Mouse (Mus musculus) gastrocnemius, postnatal 4 days (tissue): ENCODE measurements around the gene Abcc4. TPM values are rescaled to one million over a fixed set of nuclear protein-coding genes. Genes with fewer than 3 reads are reported as not detected.
"Not testable (repeated sequence)": the region's sequence is repeated elsewhere in the genome, so short reads cannot be mapped to it uniquely, and the experiment has no call there.

ENCODE experiments used
- DNase-seq, 2 experiments: peaks; one replicate each; pipeline ENCODE4 v3.0.0; 2021 to 2022; ENCODE audit warnings: low spot score in 2 of 2, mixed read lengths in 2 of 2
- total RNA-seq, 2 experiments: library from RNA; stranded (reverse); gene quantifications; 2 replicates each; pipeline ENCODE4 v1.2.3; 2021

The Abcc4 gene
- total RNA-seq, 2 experiments from 2014 or later = 2.4 to 2.9 TPM

DNA sequence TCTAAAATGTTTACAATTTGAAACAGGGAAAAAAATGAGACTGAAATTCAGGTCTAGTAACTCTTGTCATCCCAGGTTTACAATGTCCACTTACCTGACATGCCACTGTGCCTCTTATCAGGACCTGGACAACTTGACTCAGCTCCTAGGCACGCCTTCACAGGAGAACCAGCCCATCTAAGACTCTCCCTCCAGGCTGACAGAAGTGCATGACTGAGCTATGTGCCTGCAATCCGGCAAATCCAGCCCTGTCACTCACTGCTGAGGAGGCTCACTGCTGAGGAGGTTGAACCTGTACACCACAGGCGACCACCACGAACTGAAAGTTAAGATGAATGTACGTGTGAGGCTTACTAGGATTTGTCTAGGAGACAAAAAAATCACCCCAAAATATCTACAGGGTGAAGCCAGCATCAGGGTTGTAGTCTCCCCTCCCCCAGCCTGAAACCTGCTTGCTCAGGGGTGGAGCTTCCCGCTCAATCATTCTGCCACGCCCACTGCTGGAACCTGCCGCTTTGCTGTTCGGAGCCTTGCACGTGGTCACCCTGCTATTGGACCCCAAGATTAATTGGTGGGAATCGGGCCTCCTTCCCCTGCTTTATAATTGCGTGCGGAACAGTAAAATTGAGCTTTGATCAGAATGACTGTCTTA lies 63.0 kb downstream of the Abcc4 start:
- not testable (repeated sequence) for DNase-seq

DNA sequence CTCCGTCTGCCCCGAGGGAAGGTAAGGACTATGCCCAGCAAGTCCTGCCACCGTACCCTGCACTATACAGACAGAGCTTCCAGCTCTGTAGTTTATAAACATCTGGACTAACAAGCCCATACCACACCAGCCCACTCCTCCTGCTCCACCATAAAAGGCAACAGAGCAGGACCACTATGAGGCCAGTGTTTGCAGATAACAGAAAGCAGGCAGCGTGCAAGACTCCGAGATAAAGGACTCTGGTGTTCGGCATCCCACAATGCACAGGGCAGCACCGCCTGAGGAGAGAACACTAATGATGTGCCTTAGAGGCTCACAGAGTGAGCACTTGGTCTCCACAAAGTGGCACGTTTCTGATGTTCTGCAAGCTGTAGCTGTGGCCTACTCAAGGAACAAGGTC lies 63.9 kb downstream of the Abcc4 start:
- no peak for DNase-seq

DNA sequence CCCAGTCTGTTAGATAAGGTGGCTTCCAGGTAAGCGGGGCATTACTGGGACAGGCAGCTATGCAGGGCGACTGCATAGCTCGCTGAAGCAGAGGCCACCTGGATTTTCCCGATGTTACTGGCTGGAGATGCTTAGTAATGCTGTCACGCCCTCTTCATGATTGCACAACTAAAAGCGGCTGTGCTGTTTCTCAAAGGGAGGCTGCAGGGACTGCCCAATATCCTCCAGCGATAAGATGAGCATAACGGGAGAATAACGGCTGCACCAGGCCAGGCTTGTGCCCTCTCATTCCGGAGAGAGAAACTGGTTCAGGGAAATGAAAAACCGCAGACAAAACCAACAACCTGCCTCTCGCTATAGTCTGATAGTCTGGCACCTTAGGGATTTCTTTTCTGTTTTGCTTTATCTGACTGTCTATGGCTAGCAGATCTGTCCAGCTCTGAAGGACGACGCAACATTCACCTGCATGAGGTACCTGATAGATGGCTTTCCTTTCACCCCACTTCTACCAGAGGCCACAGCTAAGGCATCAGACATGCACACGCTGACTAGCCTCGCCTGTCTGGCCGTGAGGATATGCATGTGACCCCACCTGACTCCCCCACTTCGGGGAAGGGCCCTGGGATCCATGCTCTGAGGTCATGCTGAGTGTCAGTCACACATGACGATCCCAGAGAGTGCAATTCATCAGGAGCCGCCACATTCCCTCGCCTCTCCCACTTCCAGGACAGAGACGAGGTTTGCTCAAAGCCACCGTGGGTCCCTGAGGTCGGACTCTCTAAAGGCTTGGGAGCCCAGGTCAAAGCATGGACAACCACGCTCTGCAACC lies 67.4 kb downstream of the Abcc4 start:
- DNase-seq = no peak

DNA sequence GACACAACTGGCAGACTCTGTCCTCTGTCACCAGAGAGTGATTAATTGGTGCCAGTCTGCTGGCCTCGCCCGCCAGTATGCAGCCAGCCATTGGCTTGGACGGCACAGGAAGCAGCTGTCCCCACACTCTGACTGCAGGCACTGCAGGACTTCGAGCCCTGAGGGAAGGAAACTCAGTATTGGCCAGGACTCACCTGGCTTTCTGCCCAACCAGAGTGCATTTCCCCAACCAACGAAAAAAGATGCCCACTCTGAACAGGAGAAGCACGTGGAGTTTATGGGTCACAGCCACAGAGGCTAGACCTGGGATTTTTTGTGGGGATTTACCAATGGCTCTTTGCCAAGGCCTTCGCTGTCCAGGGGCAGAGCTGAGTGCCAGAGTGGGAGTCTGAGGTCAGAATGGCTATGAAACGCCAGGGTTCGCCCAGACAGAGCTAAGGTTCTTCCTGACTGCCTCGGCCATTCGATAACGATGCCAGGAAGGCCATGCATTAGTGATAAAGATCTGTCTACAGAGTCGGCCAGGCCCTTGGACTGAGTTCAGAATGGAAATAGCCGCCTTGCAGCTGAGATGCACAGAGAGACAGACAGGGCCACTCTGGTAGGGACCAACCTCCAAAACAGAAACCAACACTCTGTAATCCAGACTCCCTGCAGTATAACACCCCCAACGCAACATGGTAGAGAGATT lies 70.4 kb downstream of the Abcc4 start:
- DNase-seq = peak in 1 of 2 experiments; percentile 68

DNA sequence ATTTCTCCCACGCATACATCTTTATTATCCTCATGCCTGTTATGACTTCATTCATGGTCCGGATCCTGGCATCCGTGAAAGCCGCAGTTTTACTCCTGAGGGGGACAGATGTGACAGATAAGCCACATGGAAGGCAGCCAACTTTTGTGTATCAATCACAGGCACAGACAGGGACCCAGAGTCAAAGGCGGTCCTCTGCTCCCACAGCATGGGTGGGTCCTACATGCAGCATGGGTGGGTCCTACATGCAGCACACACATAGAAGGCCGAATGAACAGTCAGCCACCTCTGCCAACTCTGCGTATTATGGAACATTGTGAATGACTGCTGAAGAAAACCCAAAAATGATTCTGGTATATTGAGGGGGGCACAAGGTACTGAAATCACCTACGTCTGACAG lies 76.4 kb downstream of the Abcc4 start:
- DNase-seq = peak in 1 of 2 experiments; percentile 8

DNA sequence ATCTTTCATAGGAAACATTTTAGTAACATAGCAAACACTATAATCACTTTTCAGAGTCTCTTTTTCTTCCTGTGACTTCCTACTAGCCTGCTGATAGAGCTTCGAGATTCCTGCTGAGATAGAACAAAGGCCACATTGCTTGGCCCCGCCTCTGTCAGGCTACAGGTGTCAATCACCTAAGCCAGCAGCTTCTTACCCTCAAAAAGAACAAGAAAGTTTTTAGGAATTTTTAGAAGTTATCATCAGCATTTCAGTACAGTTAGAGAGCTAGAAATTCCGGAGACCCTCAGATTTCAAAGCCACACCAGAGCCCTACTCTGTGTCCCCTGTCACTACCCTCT lies 84.6 kb downstream of the Abcc4 start:
- DNase-seq = no peak

DNA sequence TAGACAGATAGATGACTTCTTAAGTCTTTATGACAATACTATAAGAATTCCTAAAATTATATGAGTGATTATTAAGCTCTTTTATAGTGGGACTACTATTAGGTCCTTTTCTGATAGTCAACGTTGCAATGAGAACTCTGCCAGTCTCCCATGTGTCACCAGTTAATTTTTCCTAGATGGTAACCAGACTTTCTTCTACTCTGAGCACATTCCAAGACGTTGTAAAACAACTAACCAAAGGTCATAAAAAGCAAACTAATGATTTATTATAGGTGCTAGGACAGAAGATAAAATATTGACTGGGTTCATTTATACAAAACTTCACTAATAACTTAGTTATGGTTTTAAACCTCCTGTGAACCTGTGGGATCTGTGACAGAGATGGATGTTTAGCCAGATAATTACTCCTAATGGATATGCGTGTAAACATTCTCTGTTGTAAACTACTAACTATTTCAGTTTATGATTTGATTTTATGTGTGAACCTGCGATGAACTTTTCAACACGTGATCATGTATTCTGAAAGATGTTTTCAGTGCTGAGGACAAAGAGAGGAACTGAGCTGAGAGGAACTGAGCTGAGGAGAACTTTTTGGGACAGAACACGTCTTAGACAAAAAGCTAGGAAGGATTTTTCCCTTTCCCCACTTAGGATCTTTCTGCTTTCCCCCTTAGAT lies 85.1 kb downstream of the Abcc4 start:
- no peak for DNase-seq

DNA sequence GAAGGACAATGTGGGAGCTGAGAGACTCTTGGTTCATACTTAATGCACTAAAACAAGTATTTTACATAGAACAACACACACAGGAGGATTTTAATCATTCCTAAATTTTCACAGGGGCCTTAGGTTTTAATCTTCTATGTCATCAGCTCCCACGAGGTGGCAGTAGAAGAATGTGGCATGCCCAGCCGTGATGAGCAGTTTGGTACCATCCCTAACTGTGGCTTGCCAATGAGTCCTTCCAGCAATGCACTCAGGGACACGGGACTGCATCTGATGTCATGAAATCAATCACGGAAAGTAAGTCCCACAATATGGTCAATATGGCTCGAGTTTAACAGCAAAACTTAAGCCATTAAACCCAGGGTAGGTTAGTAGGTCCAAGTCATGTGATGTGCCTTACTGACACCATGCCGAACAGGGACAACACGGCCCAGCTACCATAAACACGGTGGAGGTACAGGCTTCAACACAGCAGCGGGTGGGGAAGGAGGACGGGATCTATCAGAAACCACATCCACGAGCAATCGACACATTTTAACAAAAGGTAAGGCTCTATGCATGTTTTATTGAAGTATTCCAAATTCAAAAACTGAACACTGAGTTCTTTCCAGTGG lies 89.2 kb downstream of the Abcc4 start:
- DNase-seq = peak in 1 of 2 experiments; percentile 30

DNA sequence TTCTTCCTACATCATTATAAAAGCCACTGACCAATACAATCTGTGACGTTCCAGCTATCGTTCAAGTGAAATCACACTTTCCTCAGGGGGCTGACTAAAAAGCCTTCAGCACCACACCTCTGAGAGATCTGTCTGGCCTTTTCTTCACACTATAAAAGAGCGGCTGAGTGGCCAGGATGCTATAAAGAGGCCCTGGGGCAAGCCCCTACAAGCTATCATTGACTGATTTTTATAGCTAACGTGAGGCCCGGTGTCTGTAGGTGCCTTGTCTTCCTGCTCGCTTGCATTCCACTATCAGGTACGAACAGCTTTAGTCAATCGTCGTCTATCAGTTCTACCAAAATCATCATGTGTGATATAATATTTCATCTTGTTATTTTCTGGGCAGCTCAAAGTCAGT lies 92.3 kb downstream of the Abcc4 start:
- no peak for DNase-seq

DNA sequence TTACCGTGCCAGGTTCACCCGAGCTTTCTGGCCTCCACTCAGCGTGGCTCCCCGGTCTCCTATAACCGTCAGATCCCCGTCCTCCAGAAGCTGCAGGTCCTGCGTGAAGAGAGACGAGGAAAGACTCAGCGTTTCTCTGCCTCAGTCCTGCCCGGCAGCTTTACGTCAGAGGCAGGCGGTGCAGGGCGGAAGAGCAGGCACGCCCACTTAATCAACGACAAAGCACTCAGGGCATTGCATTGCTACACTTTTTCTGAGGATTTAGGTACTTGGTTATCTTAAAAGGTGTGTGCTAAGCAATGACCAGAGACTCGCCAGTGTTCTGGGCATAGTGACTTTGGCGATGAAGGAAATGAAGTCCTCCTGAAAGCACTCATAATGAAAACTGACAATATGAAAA lies 94.3 kb downstream of the Abcc4 start:
- no peak for DNase-seq

DNA sequence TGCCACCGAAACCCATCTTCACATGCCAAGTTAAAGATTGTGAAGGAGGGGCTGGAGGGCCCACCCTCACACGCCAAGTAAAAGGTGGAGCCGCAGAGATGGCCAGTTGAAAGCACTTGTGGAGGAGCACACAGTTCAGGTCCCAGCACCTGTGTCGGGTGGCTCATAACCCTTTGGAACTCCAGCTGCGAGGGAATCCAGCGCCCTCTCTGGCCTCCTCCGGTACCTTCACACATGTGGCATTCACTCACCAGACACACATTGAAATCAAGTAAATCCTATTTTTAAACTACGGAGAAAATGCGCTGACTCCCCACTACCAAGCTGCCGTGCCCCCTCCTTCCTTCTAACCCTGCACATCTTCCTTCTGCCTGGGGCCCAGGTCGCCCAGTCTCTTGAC lies 95.2 kb downstream of the Abcc4 start:
- DNase-seq = no peak

DNA sequence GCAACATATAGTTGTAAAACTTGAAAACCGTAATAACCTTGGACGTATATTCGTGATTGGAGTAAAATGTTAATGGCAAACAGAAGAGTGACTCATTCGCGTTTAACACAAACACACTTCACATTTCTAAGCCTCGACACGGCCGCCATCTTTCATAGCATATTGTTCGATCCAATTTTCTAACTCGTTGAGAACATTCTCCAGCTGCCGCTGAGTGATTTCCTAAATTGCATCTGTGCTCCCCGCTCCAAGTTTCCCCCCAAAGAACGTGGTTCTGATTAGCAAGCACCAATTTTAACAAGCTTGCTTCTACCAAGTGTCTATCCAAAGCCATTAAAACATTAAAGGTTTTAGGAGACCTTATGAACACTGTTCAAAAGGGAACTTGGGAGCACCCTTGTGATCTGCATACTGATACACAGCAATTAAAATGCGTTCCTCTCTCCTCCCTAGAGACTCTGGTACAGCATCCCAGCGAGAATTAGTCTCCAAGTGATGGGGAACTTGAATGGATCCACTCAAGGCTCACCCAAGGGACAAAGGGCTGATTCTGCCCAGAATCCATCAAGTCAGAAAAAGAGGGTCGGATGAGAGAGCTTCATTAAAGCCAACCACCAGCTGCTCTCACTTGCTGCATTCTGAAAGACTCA lies 97.1 kb downstream of the Abcc4 start:
- DNase-seq = no peak

DNA sequence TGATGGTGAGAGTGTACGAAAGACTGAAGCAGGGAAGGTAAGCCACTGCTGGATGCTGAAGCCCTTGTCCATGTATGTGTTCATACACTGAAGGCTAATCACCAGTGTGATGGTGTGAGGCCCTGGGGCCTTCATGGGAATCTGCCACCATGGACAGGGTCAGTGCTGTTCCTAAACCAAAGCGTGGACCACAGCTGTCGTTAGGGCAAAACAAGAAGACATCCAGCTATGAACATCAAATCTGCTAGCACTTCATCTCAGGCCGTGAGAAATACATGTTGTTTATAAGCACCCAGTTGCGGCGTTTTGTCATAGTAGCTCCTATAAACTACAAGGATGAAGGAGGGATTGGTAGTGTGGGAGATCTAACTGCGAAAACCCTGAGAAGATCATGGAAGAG lies 97.7 kb downstream of the Abcc4 start:
- no peak for DNase-seq

DNA sequence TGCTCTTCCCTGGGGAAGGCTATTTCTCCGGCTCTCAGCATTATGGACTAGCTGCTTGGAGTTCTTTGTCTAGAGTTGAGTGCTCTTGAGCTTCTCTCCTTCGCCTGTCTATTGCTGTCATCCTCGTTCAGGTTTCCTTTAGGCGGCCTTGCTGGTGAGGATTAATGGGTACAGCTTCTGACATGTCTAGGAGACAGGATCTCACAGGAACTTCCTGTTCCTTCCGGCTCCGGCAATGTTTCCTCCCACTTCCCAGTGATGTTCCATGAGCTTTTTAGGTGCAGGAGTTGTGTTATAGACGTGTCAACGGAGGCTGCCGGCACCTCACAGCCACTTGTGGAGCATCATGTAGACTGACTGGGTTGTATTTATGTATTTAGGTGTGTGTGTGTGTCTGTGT lies 99.5 kb downstream of the Abcc4 start:
- no peak for DNase-seq

DNA sequence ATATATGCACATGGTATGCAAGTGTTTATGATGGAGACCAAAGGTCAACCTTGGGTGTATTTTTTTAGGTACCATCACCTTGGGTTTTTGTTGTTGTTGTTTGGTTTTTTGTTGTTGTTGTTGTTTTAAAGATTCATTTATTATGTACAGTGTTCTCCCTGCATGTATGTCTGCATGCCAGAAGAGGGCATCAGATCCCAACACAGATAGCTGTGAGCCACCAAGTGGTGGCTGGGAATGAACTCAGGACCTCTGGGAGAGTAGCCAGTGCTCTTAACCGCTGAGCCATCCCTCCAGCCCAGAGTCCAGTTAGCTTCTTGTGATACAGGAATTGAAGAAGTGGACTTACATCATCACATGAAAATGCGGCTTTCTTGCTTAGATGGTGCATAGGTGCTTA lies 101.1 kb downstream of the Abcc4 start:
- no peak for DNase-seq

DNA sequence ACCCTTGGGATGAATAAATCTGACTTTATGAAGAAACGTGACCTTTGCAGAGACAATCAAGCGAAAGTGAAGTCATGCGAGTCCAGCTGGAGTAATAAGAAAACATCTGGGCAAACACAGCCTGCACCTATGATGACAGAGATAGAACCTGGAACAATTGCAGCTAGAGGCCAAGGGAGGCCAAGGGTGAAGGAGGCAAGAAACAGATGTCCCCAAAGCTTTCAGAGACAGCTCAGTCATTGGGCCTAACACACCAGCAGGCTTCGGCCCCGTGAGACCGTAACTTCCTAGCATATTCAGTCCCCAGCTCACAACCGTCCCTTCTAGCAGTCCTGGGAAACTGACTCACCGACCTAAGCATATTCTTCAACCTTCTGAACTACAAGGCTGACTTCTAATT lies 104.0 kb downstream of the Abcc4 start:
- DNase-seq = no peak

DNA sequence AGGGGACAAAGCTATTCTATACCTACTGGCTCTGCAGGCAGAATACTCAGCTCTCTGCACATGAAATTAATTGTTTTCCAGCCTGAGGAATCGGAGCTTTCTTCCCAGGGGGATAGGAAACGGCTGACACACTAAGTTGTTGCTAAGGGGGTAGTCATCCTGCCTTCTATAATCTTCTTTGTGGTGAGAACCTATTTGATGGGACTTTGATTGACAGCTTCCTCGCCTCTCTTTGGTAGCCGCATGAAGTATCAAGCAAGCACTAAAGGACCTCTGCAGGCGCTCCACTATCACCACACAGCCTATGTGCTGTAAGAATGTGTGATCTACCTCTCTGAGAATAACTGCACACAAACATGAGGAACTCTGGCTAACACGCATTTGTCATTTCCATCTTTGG lies 105.3 kb downstream of the Abcc4 start:
- no peak for DNase-seq

DNA sequence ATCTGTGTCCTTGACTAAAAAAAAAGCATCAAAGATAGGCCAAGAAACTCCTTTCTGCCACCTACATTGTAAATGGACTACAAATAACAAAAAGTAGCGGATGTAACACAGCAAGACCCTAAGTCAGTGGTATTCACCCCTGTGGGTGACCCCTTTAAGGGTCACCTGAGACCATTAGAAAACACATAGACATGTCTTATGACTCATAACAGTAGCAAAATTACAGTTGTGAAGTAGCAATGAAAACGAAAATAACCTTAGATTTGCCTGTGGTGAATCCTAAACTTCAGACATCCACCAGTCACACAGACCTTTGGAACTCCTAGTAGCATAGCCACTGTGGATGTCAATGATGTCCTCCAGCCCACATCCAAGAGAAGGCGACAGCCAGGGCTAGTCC lies 107.3 kb downstream of the Abcc4 start:
- no peak for DNase-seq

DNA sequence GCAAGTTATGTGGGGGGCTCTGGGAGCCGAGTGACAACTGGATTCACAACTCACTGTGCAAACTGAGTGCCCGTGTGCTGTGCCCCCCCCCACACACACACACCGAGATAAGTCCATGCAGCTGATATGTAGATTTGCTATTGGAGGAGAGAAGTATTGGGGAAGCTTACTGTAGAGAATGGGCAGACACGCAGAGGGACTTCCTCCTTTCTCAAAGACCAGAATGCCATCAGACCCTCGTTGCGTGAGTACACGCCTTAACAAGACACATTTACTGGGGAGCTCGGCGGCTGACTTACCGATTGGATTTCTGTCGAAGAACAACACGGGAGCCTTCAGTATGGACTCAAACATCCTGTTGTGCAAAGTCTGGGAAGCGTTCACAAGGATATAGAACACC lies 111.6 kb downstream of the Abcc4 start:
- DNase-seq = no peak

DNA sequence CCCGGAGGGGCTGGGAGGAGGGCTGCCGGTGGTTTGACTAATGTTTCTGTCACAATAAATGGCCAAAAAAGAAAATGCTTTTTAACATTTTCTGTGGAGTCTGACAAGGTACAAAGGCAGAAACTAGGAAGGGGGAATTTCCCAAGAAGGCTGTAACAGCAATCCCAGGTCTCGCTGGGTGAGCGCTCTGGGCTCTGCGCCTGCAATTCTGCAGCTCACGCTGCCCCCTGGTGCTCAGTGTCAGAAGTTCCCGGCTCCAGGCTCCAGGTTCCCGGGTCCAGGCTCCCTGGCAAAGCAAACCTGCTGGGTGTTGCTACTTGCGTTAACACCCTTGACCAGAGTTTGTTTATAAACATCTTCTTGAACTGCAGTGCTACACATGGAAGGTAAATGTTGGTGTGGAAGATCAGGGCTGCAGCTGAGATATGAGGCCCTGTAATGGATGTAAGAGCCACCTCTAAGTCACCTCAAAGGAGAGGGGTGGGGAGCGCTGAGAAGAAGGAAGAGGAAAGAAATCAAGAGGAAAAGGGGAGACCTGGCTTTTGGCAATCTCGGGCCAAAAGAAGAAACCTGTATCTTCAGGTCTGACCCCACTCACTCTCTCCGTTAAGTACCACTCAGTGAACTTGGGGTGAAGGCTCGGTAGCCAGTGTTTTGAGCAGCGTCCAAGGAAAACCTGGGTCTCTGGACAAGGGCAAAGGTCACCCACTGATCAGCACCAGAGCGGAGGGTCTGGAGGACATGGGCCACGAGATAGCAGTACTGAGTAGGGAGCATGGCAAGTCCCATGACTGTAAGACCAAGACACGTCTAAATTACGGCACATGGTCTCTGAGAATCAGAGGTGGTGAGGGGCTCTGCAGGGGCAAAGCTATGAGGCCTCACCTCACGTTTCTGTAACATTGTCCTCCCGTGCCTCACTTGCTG lies 114.3 kb downstream of the Abcc4 start:
- DNase-seq = peak; percentile 59 to 77
